Mouse (Mus musculus) midbrain, embryonic 11.5 days (tissue): ENCODE data around the gene Gm11541. TPM values are rescaled to one million over a fixed set of nuclear protein-coding genes. Genes with fewer than 3 reads are reported as not detected.

Experiments
- ATAC-seq: fragments of 200-750 bp; cut with Nextera tagmentation; 2 replicates; pipeline ENCODE4 v1.8.0; 2017; ENCODE audit warnings: moderate TSS enrichment, moderate library complexity; ENCODE audit not compliant: low FRiP score
- DNase-seq: peaks from one replicate; pipeline ENCODE4 v3.0.0; 2015; ENCODE audit warnings: low spot score; ENCODE audit errors: missing footprints
- H3K27ac ChIP-seq: fragments of 300-500 bp; sonication (generic); 2 replicates; pipeline ENCODE4 v1.5.1; 2014; ENCODE audit warnings: low read depth, low read length
- H3K27me3 ChIP-seq: fragments of 300-500 bp; sonication (generic); 2 replicates; pipeline ENCODE4 v1.6.1; 2014; ENCODE audit warnings: mild to moderate bottlenecking, low read length, moderate library complexity, mixed read lengths; ENCODE audit not compliant: control insufficient read depth, insufficient read depth
- H3K36me3 ChIP-seq: fragments of 300-500 bp; sonication (generic); 2 replicates; pipeline ENCODE4 v1.6.1; 2014; ENCODE audit warnings: mild to moderate bottlenecking, low read length, moderate library complexity, mixed read lengths; ENCODE audit not compliant: control insufficient read depth, insufficient read depth
- H3K4me1 ChIP-seq: fragments of 300-500 bp; sonication (generic); 2 replicates; pipeline ENCODE4 v1.6.1; 2014; ENCODE audit warnings: low read length; ENCODE audit not compliant: control insufficient read depth, insufficient read depth
- H3K4me2 ChIP-seq: fragments of 300-500 bp; sonication (generic); 2 replicates; pipeline ENCODE4 v1.6.1; 2014; ENCODE audit warnings: mild to moderate bottlenecking, moderate library complexity
- H3K4me3 ChIP-seq: fragments of 300-500 bp; sonication (generic); 2 replicates; pipeline ENCODE4 v1.5.1; 2014; ENCODE audit warnings: low read depth, low read length
- H3K9ac ChIP-seq: fragments of 300-500 bp; sonication (generic); 2 replicates; pipeline ENCODE4 v1.6.1; 2014; ENCODE audit warnings: low read length
- H3K9me3 ChIP-seq: fragments of 300-500 bp; sonication (generic); 2 replicates; pipeline ENCODE4 v1.6.1; 2016; ENCODE audit warnings: low read length; ENCODE audit not compliant: control insufficient read depth
- WGBS: fragments of 180-500 bp; shearing (Covaris S2); extraction: QIAGEN DNeasy Blood & Tissue Kit; methylation state at CpG from one replicate; pipeline ENCODE4 v1.1.7; 2014; 5-methylcytosine and 5-hydroxymethylcytosine counted together
- polyA plus RNA-seq: library from polyadenylated mRNA; unstranded; fragments of >200 nt; fragmentation: Nextera tagmentation; extraction: Ambion mirVana; gene quantifications from 2 replicates; pipeline ENCODE4 v1.2.1, GENCODE M21; 2014

Gene Gm11541
- polyA plus RNA-seq, 1 experiment from 2014 or later: not detected

DNA sequence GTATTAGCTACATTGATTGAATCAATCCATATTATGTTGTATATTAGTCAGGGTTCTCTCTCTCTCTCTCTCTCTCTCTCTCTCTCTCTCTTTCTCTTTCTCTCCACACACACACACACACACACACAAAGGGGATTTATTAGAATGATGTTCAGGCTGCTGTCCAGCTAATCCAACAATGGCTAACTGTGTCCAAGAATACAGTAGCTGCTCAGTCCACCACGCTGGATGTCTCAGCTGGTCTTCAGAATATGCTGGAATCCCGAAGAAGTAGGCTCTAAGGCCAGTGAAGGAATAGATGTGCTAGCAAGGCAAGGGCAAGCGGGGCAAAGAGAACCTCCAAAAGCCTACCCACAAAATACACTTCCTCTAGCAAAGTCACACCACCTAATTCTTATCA is 23.0 kb upstream of the Gm11541 start:
- 84% methylated on average over 3 of the region's 3 CpGs for WGBS
- Histone ChIP-seq H3K36me3 (no peaks in the 10 kb centered on the region), H3K4me2 (no peak overlapping the region), H3K4me1 (no peaks in the 10 kb centered on the region), H3K9ac (no peak overlapping the region), H3K27me3 (no peaks in the 10 kb centered on the region), H3K9me3 (no peaks in the 10 kb centered on the region), H3K4me3 (no peak overlapping the region), H3K27ac (no peak overlapping the region)
- DNase-seq (no peak), ATAC-seq (no peak)

DNA sequence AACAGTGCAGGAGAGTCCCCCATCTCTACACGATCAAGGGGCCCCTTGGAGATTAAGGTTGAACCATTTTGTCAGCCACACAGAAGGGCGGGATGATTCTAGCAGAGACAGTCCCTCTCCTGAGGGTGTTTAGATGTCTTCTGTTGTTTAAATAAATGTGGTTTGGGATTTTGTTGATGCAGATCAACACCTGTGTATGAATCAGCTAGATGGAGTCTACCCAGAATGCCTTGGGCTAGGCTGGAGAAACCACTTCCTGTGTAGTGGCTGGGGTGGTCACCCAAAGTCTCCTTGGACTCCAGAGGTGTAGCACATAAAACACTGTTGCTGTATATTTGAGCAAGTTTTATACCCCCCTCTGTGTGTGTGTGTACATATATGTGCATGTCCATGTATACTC is 14.9 kb upstream of the Gm11541 start:
- Histone ChIP-seq H3K9me3 (no peaks in the 10 kb centered on the region), H3K4me1 (peaks cover 6% of the 10 kb centered on the region), H3K4me2 (no peak overlapping the region), H3K36me3 (no peaks in the 10 kb centered on the region), H3K4me3 (no peak overlapping the region), H3K27ac (no peak overlapping the region), H3K9ac (no peak overlapping the region), H3K27me3 (no peaks in the 10 kb centered on the region)
- DNase-seq (no peak), ATAC-seq (no peak)
- WGBS: 72% methylated on average over 2 of the region's 2 CpGs

DNA sequence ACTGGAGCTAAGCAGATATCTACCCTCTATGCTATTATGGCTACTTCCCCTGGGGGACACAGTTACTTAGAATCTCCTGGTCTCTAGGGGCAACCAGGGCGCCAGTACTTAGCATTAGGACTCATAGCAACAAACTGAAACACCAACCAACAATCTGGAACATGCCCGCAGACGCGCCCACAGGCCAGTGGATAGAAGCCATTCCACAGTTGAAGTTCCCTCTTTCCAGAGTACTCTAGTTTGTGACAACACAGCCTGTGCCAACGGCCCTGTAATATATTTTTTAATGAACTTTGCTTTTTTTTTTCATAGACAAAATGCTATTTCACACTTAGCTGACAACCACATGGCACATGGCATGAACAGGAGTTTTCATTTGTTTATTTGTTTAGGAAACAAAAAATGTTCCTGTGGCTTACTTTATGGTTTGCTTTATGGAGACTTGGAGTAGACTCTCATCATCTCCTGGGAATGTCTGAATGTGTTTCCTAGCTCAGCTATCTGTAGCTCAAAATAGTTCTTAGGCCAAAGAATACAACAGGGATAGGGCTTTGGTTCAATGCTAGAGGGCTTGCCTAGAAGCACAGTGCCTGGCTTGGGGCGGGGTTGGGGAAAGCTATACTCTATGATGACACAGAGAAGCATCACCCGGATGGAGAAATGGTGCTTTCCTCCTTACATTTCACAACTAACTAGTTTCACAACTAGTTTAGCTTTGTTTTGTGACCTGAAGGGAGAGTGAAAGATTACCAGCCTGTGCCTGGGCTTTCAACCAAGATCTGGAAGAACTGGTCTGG is 14.0 kb upstream of the Gm11541 start:
- Histone ChIP-seq H3K9me3 (no peaks in the 10 kb centered on the region), H3K27ac (no peak overlapping the region), H3K9ac (no peak overlapping the region), H3K4me2 (no peak overlapping the region), H3K4me1 (peaks cover 6% of the 10 kb centered on the region), H3K36me3 (no peaks in the 10 kb centered on the region), H3K27me3 (no peaks in the 10 kb centered on the region), H3K4me3 (no peak overlapping the region)
- 90% methylated on average over 7 of the region's 7 CpGs for WGBS
- no peak for ATAC-seq
- DNase-seq: no peak

DNA sequence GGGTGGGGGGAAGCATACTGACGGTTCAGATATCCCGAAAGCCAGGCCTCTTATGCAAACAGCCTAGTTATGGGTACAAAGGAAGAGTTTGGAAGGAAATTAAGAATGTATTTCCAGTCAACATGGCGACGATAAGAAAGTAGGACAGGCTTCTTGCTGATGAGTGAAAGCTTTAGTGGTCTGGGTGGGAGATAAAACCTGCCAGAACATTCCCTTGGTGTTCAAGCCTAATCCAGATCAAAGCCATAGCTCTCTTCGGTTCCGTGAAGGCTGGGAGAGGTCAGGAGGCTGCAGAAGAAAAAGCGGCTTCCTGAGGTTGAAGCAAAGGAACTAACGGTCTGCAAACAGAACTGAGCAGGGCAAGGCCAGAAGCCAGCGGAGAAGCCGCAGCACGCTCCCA is 12.9 kb upstream of the Gm11541 start:
- H3K4me3 ChIP-seq: no peak overlapping the region
- no peaks in the 10 kb centered on the region for H3K9me3 ChIP-seq
- H3K27me3 ChIP-seq: no peaks in the 10 kb centered on the region
- H3K4me2 ChIP-seq: no peak overlapping the region
- no peak overlapping the region for H3K9ac ChIP-seq
- no peaks in the 10 kb centered on the region for H3K36me3 ChIP-seq
- H3K4me1 ChIP-seq: peaks cover 6% of the 10 kb centered on the region
- ATAC-seq (no peak), DNase-seq (peak; percentile 87)
- WGBS: 38% methylated on average over 11 of the region's 11 CpGs
- H3K27ac ChIP-seq: peak overlapping the region; percentile 5; the same call in 1 of the 2 replicates

DNA sequence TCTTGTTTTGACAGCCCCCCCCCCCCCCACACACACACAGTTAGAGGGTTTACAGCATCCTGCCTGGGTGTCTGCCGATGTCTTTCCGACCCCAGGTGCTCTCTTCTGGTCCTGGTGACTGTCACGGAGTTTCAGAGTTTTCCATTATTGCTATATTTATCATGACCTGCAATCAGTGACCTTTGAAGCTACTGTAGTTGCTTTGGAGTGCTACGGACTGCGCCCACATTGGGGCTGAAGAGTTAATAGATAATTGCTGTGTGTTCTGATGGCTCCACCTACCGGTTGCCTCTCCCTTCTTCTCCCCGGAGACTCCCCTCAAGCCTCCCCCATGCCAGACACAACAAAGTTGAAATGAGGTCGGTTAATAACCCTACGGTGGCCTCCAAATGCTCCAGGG is 12.5 kb upstream of the Gm11541 start:
- H3K27ac ChIP-seq: no peak overlapping the region
- 18% methylated on average over 9 of the region's 9 CpGs for WGBS
- ATAC-seq (0 out of 2 replicates have a peak, but pooled peaks have one; percentile 46), DNase-seq (no peak)
- H3K9ac ChIP-seq: no peak overlapping the region
- H3K4me1 ChIP-seq: peaks cover 6% of the 10 kb centered on the region
- H3K36me3 ChIP-seq: no peaks in the 10 kb centered on the region
- no peaks in the 10 kb centered on the region for H3K9me3 ChIP-seq
- no peaks in the 10 kb centered on the region for H3K27me3 ChIP-seq
- no peak overlapping the region for H3K4me2 ChIP-seq
- H3K4me3 ChIP-seq: no peak overlapping the region

DNA sequence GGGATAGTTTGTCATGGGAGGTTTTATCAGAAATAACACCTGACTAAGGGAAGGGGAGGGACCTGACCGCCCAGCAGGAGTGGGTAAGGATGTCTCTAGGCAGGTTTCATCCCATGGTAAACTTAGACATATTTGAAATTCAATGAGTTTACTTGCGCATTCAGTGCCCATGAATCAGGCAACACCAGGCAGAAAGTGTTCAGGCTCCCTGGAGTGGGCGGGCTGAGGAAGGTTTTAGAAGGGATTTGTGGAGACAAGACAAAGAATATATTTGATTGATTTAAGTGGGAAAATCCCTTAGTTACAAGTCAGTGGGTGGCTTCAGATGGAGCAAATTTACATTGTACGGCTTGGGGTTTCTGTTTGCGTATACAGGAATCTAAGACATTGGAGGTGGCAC is 11.3 kb upstream of the Gm11541 start:
- H3K4me3 ChIP-seq: no peak overlapping the region
- no peak for ATAC-seq
- no peak overlapping the region for H3K4me2 ChIP-seq
- no peak overlapping the region for H3K27ac ChIP-seq
- H3K36me3 ChIP-seq: no peaks in the 10 kb centered on the region
- WGBS: 53% methylated on average over 5 of the region's 5 CpGs
- H3K4me1 ChIP-seq: peaks cover 6% of the 10 kb centered on the region
- DNase-seq: peak; percentile 85
- no peak overlapping the region for H3K9ac ChIP-seq
- no peaks in the 10 kb centered on the region for H3K27me3 ChIP-seq
- no peaks in the 10 kb centered on the region for H3K9me3 ChIP-seq

DNA sequence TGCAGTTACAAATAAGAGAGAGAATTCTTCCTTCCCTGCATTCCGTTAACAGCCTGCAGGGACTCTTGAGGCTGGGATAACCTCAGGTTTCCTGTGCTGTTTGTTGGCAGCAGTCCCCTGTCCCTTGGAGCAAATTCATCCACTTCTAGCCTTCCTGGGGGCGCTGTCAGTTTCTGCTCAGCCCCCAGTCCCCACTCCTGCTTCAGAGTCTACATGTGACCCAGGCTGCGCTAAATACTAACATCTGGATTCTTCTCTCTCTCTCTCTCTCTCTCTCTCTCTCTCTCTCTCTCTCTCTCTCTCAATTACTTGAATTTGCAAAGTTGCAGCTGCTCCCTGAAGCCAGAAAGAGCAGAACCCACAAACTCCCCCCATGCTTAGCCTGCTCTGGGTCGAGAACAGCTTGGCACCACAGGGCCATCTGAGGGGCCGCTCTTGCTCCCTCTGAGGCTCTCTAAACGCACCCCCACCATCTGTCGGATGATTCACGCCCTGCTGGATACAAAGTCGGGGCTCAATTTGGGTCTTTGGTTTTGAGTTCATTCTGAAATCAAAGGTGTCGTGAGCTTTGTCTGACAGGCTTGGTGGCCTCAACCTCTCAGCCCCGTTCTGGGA is 9.1 kb upstream of the Gm11541 start:
- Histone ChIP-seq H3K4me3 (no peak overlapping the region), H3K9ac (no peak overlapping the region), H3K9me3 (no peaks in the 10 kb centered on the region), H3K4me1 (peaks cover 6% of the 10 kb centered on the region), H3K27me3 (no peaks in the 10 kb centered on the region), H3K27ac (no peak overlapping the region), H3K4me2 (no peak overlapping the region), H3K36me3 (no peaks in the 10 kb centered on the region)
- WGBS: 70% methylated on average over 11 of the region's 11 CpGs
- ATAC-seq (no peak), DNase-seq (peak; percentile 28)

DNA sequence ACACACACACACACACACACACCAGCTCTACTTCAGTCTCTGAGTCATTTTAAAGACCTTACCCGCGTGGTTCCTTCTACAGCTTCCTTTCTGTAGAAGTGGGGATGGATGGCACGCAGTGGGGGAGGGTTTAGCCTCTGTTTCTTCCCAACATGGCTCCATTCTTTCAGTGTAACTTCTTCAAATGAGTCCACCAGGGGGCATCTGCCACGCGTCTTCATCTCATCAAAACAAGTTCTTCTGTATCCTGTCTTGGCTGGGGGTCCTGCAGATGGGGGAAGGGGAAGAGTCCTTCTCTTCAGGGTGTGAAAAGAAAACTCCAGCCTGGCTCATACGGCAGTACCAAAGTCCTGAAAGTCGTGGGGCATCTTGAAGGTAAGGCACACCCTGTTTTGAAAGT is 279 bp downstream of the Gm11541 start:
- ATAC-seq (no peak), DNase-seq (peak; percentile 53)
- no peak overlapping the region for H3K27ac ChIP-seq
- H3K36me3 ChIP-seq: no peaks in the 10 kb centered on the region
- WGBS: 34% methylated on average over 7 of the region's 7 CpGs
- no peaks in the 10 kb centered on the region for H3K9me3 ChIP-seq
- no peaks in the 10 kb centered on the region for H3K4me1 ChIP-seq
- H3K9ac ChIP-seq: no peak overlapping the region
- H3K4me3 ChIP-seq: no peak overlapping the region
- no peak overlapping the region for H3K4me2 ChIP-seq
- no peaks in the 10 kb centered on the region for H3K27me3 ChIP-seq

DNA sequence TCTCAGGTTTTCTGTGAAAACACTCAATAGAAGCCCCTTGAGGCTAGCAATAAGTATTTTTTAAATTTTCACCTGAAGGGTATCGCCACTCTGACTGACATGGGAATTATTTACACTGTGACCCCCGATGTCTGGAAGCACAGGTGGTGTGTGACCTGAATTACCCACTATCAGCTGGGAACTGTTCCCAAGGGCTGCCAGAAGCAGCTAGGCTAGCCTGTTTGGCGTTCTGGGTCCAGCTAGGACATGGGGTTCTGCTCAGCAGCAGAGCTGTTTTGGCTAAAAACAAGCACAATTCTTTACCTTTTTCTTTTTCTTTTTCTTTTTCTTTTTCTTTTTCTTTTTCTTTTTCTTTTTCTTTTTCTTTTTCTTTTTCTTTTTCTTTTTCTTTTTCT is 2.1 kb downstream of the Gm11541 start:
- Histone ChIP-seq H3K4me2 (no peak overlapping the region), H3K36me3 (no peaks in the 10 kb centered on the region), H3K27me3 (no peaks in the 10 kb centered on the region), H3K27ac (no peak overlapping the region), H3K9ac (no peak overlapping the region), H3K9me3 (no peaks in the 10 kb centered on the region), H3K4me1 (no peaks in the 10 kb centered on the region), H3K4me3 (no peak overlapping the region)
- DNase-seq: peak; percentile 69
- ATAC-seq: no peak
- 72% methylated on average over 3 of the region's 3 CpGs for WGBS
